Mouse (Mus musculus): ENCODE results near the gene Slco2a1. TPM values are rescaled to one million over a fixed set of nuclear protein-coding genes. Genes with fewer than 3 reads are reported as not detected.

Gene Slco2a1
- total and polyA plus RNA-seq, 3 experiments, result 0.14 TPM; not detected in 2

DNA sequence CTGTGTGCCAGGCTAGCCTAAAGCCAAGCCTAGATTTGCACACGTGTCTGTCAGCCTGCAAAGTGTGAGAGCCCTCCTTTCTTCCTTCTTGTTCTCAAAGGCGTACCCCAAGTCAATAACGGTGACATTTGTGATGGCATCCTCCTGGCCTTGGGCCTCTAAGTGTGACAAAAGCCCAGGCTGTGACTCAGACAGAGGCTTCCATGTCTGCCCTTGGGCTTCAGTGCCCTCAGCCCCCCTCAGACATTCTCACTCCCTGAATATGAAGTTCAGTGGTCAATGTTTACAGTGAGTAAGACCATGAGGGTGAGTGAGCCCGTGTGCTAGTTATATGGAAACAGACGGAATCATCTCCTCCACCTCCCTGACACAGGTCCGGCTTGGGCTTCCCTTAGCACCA lies 29.8 kb upstream of the Slco2a1 start:
- dilution Hi-C loops (cut with MboI; ENCODE audit: extremely low pct_ligation_motif_present, extremely low pct_unique_long_range_greater_than_20kb, low sequenced_read_pairs), result no loop called here
- in situ Hi-C loops (cut with MboI; ENCODE audit: low pct_ligation_motif_present, low pct_unique_long_range_greater_than_20kb, low sequenced_read_pairs), result no loop called here

DNA sequence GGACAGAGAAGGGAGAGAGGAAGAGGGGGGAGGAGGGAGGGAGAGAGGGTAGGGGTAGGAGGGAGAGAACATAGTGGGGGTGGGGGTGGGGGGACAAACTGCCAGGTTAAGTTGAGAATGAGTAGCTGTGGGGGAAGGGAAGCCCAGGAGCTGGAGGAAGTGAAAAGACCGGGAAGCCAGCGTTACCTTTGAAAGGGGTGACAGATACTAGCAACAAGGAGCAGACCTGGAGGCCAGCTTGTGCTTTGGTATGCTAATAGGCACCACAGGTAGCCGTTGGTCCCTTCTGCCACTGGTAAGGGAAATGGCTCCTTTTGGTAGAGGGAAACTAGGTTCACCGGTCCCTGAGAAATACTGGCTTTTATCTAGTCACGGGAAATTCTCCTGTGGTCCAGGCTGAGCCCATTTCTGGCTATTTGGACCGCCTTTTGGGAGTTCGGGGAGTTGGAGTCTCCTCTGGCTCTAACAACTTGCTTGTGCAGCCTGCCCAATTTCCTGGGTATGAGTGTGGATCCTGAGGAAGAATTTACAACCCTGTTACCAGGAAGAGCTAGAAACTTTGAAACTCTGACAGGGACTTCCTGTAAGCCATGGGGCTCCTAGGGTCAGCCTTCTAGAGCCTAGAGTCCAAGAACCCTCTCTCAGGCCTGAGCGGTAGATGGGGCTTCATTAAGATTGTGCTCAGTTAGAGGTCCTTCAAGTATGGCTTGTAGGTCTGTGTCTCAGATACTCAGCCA lies 27.0 kb upstream of the Slco2a1 start:
- DNase-seq (ENCODE audit: extremely low read depth), result no peak
- dilution Hi-C loops (cut with MboI; ENCODE audit: extremely low pct_ligation_motif_present, extremely low pct_unique_long_range_greater_than_20kb, low sequenced_read_pairs), result no loop called here
- Histone ChIP-seq H3K4me2 (ENCODE audit: insufficient read depth, low read depth, poor library complexity, severe bottlenecking) (no peak overlapping the region), H3K4me3 (replicated peaks in 1 of 3; ENCODE audit: low read depth in 2 of 3, low read length in 2 of 3, poor library complexity in 1 of 3) (no peak overlapping the region), H3K4me1 (ENCODE audit: control insufficient read depth in 1 of 2, insufficient read depth in 2 of 2) (peaks cover 0 to 7% of the 10 kb centered on the region in 2 experiments; a peak in 1 of 4 replicates), H3K9ac (ENCODE audit: insufficient read depth, low read depth) (no peak overlapping the region), H3K36me3 (replicated peaks in 1 of 2; ENCODE audit: control insufficient read depth in 1 of 2, insufficient read depth in 1 of 2, low read length in 1 of 2) (no peaks in the 10 kb centered on the region), H3K27ac (ENCODE audit: insufficient read depth, low read depth) (no peak overlapping the region), H3K27me3 (replicated peaks) (peaks cover 7% of the 10 kb centered on the region), H3K79me2 (replicated peaks; ENCODE audit: control insufficient read depth, extremely low read depth, insufficient read depth, poor library complexity, severe bottlenecking) (no peaks in the 10 kb centered on the region), H3K9me3 (replicated peaks; ENCODE audit: low read length) (no peaks in the 10 kb centered on the region)
- no peak for TF ChIP-seq HCFC1 (IDR thresholded peaks at IDR 0.05; ENCODE audit: low read depth, low read length)
- no peak for TF ChIP-seq MAFK (IDR thresholded peaks at IDR 0.05; ENCODE audit: insufficient replicate concordance, low read length)
- no peak for TF ChIP-seq RAD21 (IDR thresholded peaks at IDR 0.05; ENCODE audit: low read depth, low read length)
- TF ChIP-seq TCF12 (IDR thresholded peaks at IDR 0.05; ENCODE audit: low read depth, low read length), result no peak
- no peak for TF ChIP-seq JUN (IDR thresholded peaks at IDR 0.05; ENCODE audit: insufficient read depth, low read depth, low read length)
- no peak for TF ChIP-seq JUND (conservative IDR thresholded peaks at IDR 0.05; ENCODE audit: low read depth, low read length)
- TF ChIP-seq CHD2 (IDR thresholded peaks at IDR 0.05; ENCODE audit: low read length), result no peak
- TF ChIP-seq MAZ (IDR thresholded peaks at IDR 0.05; ENCODE audit: low read depth, low read length), result no peak
- TF ChIP-seq PAX5 (IDR thresholded peaks at IDR 0.05; ENCODE audit: low read length), result no peak
- TF ChIP-seq POLR2AphosphoS2 (IDR thresholded peaks at IDR 0.05; ENCODE audit: low read depth, low read length), result no peak
- TF ChIP-seq E2F4 (IDR thresholded peaks at IDR 0.05; ENCODE audit: insufficient replicate concordance, low read depth, low read length), result no peak
- TF ChIP-seq MEF2A (IDR thresholded peaks at IDR 0.05; ENCODE audit: borderline replicate concordance, low read depth, low read length), result no peak
- TF ChIP-seq USF1 (IDR thresholded peaks at IDR 0.05; ENCODE audit: low read depth, low read length), result no peak
- no peak for TF ChIP-seq NELFE (IDR thresholded peaks at IDR 0.05; ENCODE audit: low read depth, low read length)
- in situ Hi-C loops (cut with MboI; ENCODE audit: low pct_ligation_motif_present, low pct_unique_long_range_greater_than_20kb, low sequenced_read_pairs), result no loop called here

More for the DNA sequence above, 29.8 kb upstream of the Slco2a1 start:
- Histone ChIP-seq H3K27me3 (replicated peaks) (peaks cover 7% of the 10 kb centered on the region), H3K4me3 (replicated peaks in 1 of 3; ENCODE audit: low read depth in 2 of 3, low read length in 2 of 3, poor library complexity in 1 of 3) (no peak overlapping the region), H3K36me3 (replicated peaks in 1 of 2; ENCODE audit: control insufficient read depth in 1 of 2, insufficient read depth in 1 of 2, low read length in 1 of 2) (no peaks in the 10 kb centered on the region), H3K79me2 (replicated peaks; ENCODE audit: control insufficient read depth, extremely low read depth, insufficient read depth, poor library complexity, severe bottlenecking) (no peaks in the 10 kb centered on the region), H3K4me1 (ENCODE audit: control insufficient read depth in 1 of 2, insufficient read depth in 2 of 2) (peaks cover 0 to 4% of the 10 kb centered on the region in 2 experiments; a peak in 1 of 4 replicates), H3K4me2 (ENCODE audit: insufficient read depth, low read depth, poor library complexity, severe bottlenecking) (no peak overlapping the region), H3K9me3 (replicated peaks; ENCODE audit: low read length) (peaks cover 4% of the 10 kb centered on the region), H3K27ac (ENCODE audit: insufficient read depth, low read depth) (no peak overlapping the region), H3K9ac (ENCODE audit: insufficient read depth, low read depth) (no peak overlapping the region)
- no peak for DNase-seq (ENCODE audit: extremely low read depth)
- no peak for TF ChIP-seq E2F4 (IDR thresholded peaks at IDR 0.05; ENCODE audit: insufficient replicate concordance, low read depth, low read length)
- TF ChIP-seq ETS1 (conservative IDR thresholded peaks at IDR 0.05; ENCODE audit: low read depth, low read length), result no peak
- no peak for TF ChIP-seq SMC3 (IDR thresholded peaks at IDR 0.05; ENCODE audit: low read depth, low read length)
- no peak for TF ChIP-seq TBP (conservative IDR thresholded peaks at IDR 0.05; ENCODE audit: low read depth, low read length)
- TF ChIP-seq NRF1 (IDR thresholded peaks at IDR 0.05; ENCODE audit: low read depth, low read length), result no peak
- no peak for TF ChIP-seq MAFK (IDR thresholded peaks at IDR 0.05; ENCODE audit: insufficient replicate concordance, low read length)
- no peak for TF ChIP-seq JUND (conservative IDR thresholded peaks at IDR 0.05; ENCODE audit: low read depth, low read length)
- TF ChIP-seq EP300 (IDR thresholded peaks at IDR 0.05; ENCODE audit: low read length), result no peak
- TF ChIP-seq CHD2 (IDR thresholded peaks at IDR 0.05; ENCODE audit: low read length), result no peak

Data from CH12.LX (cell line).